Mouse (Mus musculus): ENCODE measurements around the gene Ttyh1.

DNA sequence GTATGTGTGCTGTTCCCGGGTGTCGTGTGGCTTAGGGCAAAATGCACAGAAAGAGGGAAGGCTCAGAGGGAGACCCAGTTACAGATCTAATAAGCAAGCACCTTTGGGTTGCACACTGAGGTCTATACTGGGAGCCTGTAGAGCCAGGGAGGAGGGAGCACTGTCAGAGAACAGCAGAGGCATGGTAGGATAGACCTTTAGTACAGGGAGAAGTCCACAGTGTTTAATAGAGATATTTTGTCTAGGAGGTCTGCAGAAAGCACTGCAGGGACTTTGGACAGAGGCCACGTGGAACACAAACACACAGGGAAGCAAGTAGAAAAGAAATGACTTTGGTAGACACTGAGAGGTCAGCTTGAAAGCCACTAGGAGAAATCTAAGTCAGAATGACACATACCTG lies 46.1 kb downstream of the Ttyh1 start:
- TF ChIP-seq CTCF (conservative IDR thresholded peaks at IDR 0.05 in 1 of 2, IDR thresholded peaks at IDR 0.05 in 1 of 2; ENCODE audit: low read depth in 2 of 2, low read length in 2 of 2), result no peak
- no peak for TF ChIP-seq POLR2A (IDR thresholded peaks at IDR 0.05; ENCODE audit: low read depth, low read length)
